Mouse (Mus musculus) heart, adult 2 months (tissue): ENCODE measurements around the gene Gga3. TPM values are rescaled to one million over a fixed set of nuclear protein-coding genes. Genes with fewer than 3 reads are reported as not detected.

Source experiments
- DNase-seq, 2 experiments: peaks; one replicate each; pipeline ENCODE4 v3.0.0; 2021
- H3K27ac ChIP-seq: fragments of 200-600 bp; 2 replicates; pipeline ENCODE4 v1.8.1; 2022
- H3K27me3 ChIP-seq: fragments of 200-500 bp; 2 replicates; pipeline ENCODE4 v1.6.1; 2012; ENCODE audit warnings: mild to moderate bottlenecking, low read length, inconsistent platforms, mixed read lengths; ENCODE audit not compliant: control insufficient read depth, insufficient read depth
- H3K36me3 ChIP-seq: fragments of 200-500 bp; 2 replicates; pipeline ENCODE4 v1.6.1; 2012; ENCODE audit warnings: low read length, inconsistent platforms; ENCODE audit not compliant: control insufficient read depth, insufficient read depth
- H3K4me1 ChIP-seq: fragments of 200-500 bp; 2 replicates; pipeline ENCODE4 v1.6.1; 2011; ENCODE audit warnings: low read length; ENCODE audit not compliant: control insufficient read depth, insufficient read depth
- H3K4me3 ChIP-seq: fragments of 200-600 bp; 2 replicates; pipeline ENCODE4 v1.8.1; 2022
- H3K79me2 ChIP-seq: fragments of 200-500 bp; replicated peaks from 2 replicates; pipeline ENCODE4 v1.6.1; 2012; ENCODE audit warnings: mild to moderate bottlenecking, inconsistent platforms, low read length, moderate library complexity, mixed read lengths; ENCODE audit not compliant: control insufficient read depth, insufficient read depth
- H3K9ac ChIP-seq: fragments of 200-500 bp; 2 replicates; pipeline ENCODE4 v1.6.1; 2012; ENCODE audit warnings: low read depth, mild to moderate bottlenecking, control low read depth, inconsistent platforms, low read length, mixed read lengths
- CTCF ChIP-seq: fragments of 200-600 bp; IDR thresholded peaks from 2 replicates; pipeline ENCODE4 v1.8.1; 2022; ENCODE audit warnings: antibody characterized with exemption, mild to moderate bottlenecking, moderate library complexity
- EP300 ChIP-seq: fragments of 200-500 bp; IDR thresholded peaks from 2 replicates; pipeline ENCODE4 v1.6.1; 2011; ENCODE audit warnings: low read depth, low read length, control low read depth; ENCODE audit not compliant: insufficient read depth
- POLR2A ChIP-seq: fragments of 200-500 bp; IDR thresholded peaks from 2 replicates; pipeline ENCODE4 v1.6.1; 2011; ENCODE audit warnings: mild to moderate bottlenecking, low read depth, low read length, control low read depth; ENCODE audit not compliant: insufficient read depth
- WGBS: fragments of 180-500 bp; shearing (Covaris S2); methylation state at CpG from one replicate; pipeline ENCODE4 v1.1.7; 2018; 5-methylcytosine and 5-hydroxymethylcytosine counted together
- intact Hi-C: fragments of 180-260 bp; cut with DNase I; formaldehyde crosslinking; loops from one replicate; pipeline ENCODE4 v1.15.1; 2025
- polyA plus RNA-seq: library from polyadenylated mRNA; depleted of rRNA; stranded (reverse); fragments of >200 nt; gene quantifications from 2 replicates; pipeline ENCODE4 v1.2.3, GENCODE M21; 2012
- total RNA-seq, 2 experiments: library from RNA; stranded (reverse); gene quantifications; 2 replicates each; pipeline ENCODE4 v1.2.3; 2021

Gga3 gene
- total and polyA plus RNA-seq, 3 experiments = 16.5 to 20.3 (median 17.1) TPM

GRCm38 (mm10) chr11:115629734-115630531 is 26.1 kb upstream of the Gga3 start:
- no peak for DNase-seq
- Histone ChIP-seq H3K4me3 (no peak overlapping the region), H3K4me1 (peaks cover 4% of the 10 kb centered on the region), H3K9ac (no peak overlapping the region), H3K36me3 (no peaks in the 10 kb centered on the region), H3K79me2 (no peaks in the 10 kb centered on the region; the same call in 1 of the 2 replicates), H3K27ac (no peak overlapping the region), H3K27me3 (no peaks in the 10 kb centered on the region)
- intact Hi-C loops = loop anchor here (5.0 kb wide), 1 partner anchor 192 kb away; the partner anchor contains the start of gene Llgl2
- TF ChIP-seq EP300 (no peak), POLR2A (no peak), CTCF (no peak)
- 82% methylated on average over 13 of the region's 13 CpGs for WGBS

- no peaks in the 10 kb centered on the region for H3K27me3 ChIP-seq
- no peaks in the 10 kb centered on the region; the same call in 1 of the 2 replicates for H3K79me2 ChIP-seq
- WGBS = 48% methylated on average over 13 of the region's 13 CpGs
- peak overlapping the region; percentile 77 for H3K27ac ChIP-seq
- DNase-seq = no peak
- peaks cover 1% of the 10 kb centered on the region for H3K4me1 ChIP-seq
- H3K9ac ChIP-seq = no peak overlapping the region
- TF ChIP-seq EP300 (no peak), POLR2A (no peak), CTCF (no peak)
- peak overlapping the region; percentile 84 for H3K4me3 ChIP-seq
- no peaks in the 10 kb centered on the region for H3K36me3 ChIP-seq
- intact Hi-C loops = no loop called here
Observed at GRCm38 (mm10) chr11:115628465-115629101, 24.7 kb upstream of the Gga3 start.

- WGBS = under 1% methylated on average over 47 of the region's 47 CpGs
- H3K27ac ChIP-seq = peak within 1 kb of the TSS; percentile 80
Observed at GRCm38 (mm10) chr11:115627705-115628464, 24.0 kb upstream of the Gga3 start, which contains the start of gene Slc25a19. TSS of gene Slc25a19 (minus strand) at chr11:115628295.

GRCm38 (mm10) chr11:115626824-115627616 is 23.2 kb upstream of the Gga3 start:
- Histone ChIP-seq H3K9ac (no peak overlapping the region), H3K36me3 (no peaks in the 10 kb centered on the region), H3K27ac (peak overlapping the region; percentile 80), H3K79me2 (no peaks in the 10 kb centered on the region; the same call in 1 of the 2 replicates), H3K4me3 (peak overlapping the region; percentile 84), H3K4me1 (peaks cover 1% of the 10 kb centered on the region), H3K27me3 (no peaks in the 10 kb centered on the region)
- no peak for TF ChIP-seq EP300
- no peak for TF ChIP-seq POLR2A
- TF ChIP-seq CTCF = no peak
- 47% methylated on average over 11 of the region's 11 CpGs for WGBS
- intact Hi-C loops = no loop called here
- DNase-seq = no peak

More at GRCm38 (mm10) chr11:115627705-115628464, 24.0 kb upstream of the Gga3 start, which contains the start of gene Slc25a19:
- peaks cover 1% of the 10 kb centered on the region for H3K4me1 ChIP-seq
- H3K9ac ChIP-seq = peak within 1 kb of the TSS; percentile 73
- TF ChIP-seq CTCF (0 out of 2 replicates have a peak, but pooled peaks have one; percentile 3), POLR2A (peak; percentile 94), EP300 (peak; percentile 71; the same call in 1 of the 2 replicates)
- H3K79me2 ChIP-seq = no peaks in the 10 kb centered on the region; the same call in 1 of the 2 replicates
- no peaks in the 10 kb centered on the region for H3K27me3 ChIP-seq
- no peaks in the 10 kb centered on the region for H3K36me3 ChIP-seq
- H3K4me3 ChIP-seq = peak within 1 kb of the TSS; percentile 84
- peak; percentile 99 to 100 for DNase-seq
- intact Hi-C loops = no loop called here

- no peak for TF ChIP-seq CTCF
- no peak for TF ChIP-seq EP300
- H3K36me3 ChIP-seq = no peaks in the 10 kb centered on the region
- no peaks in the 10 kb centered on the region; the same call in 1 of the 2 replicates for H3K79me2 ChIP-seq
- no peak for DNase-seq
- H3K4me1 ChIP-seq = peaks cover 1% of the 10 kb centered on the region
- H3K4me3 ChIP-seq = no peak overlapping the region
- no peak overlapping the region for H3K9ac ChIP-seq
- 45% methylated on average over 9 of the region's 9 CpGs for WGBS
- H3K27ac ChIP-seq = no peak overlapping the region
- H3K27me3 ChIP-seq = no peaks in the 10 kb centered on the region
- intact Hi-C loops = no loop called here
Observed at GRCm38 (mm10) chr11:115625877-115626276, 22.0 kb upstream of the Gga3 start.
